Mouse (Mus musculus) liver, embryonic 14.5 days (tissue): ENCODE results near the gene Fam163a. TPM values are rescaled to one million over a fixed set of nuclear protein-coding genes. Genes with fewer than 3 reads are reported as not detected.

ENCODE experiments used
- ATAC-seq: fragments of 200-750 bp; cut with Nextera tagmentation; 2 replicates; pipeline ENCODE4 v1.8.0; 2017; ENCODE audit warnings: moderate number of reproducible peaks, mild to moderate bottlenecking, moderate library complexity; ENCODE audit not compliant: insufficient read depth
- DNase-seq, 3 experiments: peaks; one replicate each; pipeline ENCODE4 v3.0.0-alpha.2; 2012 to 2013; ENCODE audit warnings: low read depth in 3 of 3, low spot score in 3 of 3
- H3K27ac ChIP-seq: fragments of 300-500 bp; sonication (generic); 2 replicates; pipeline ENCODE4 v1.5.1; 2014; ENCODE audit warnings: moderate library complexity, mild to moderate bottlenecking, control low read depth, inconsistent platforms
- H3K27me3 ChIP-seq: fragments of 300-500 bp; sonication (generic); 2 replicates; pipeline ENCODE4 v1.6.1; 2014; ENCODE audit warnings: mild to moderate bottlenecking, low read length, moderate library complexity; ENCODE audit not compliant: control insufficient read depth, insufficient read depth
- H3K36me3 ChIP-seq: fragments of 300-500 bp; sonication (generic); replicated peaks from 2 replicates; pipeline ENCODE4 v1.6.1; 2014; ENCODE audit warnings: low read depth; ENCODE audit not compliant: control insufficient read depth, insufficient read depth
- H3K4me1 ChIP-seq, 2 experiments: fragments of 200-500 bp in 1 of 2; fragments of 300-500 bp in 1 of 2; sonication (generic) in 1 of 2; replicated peaks; 2 replicates each; pipeline ENCODE4 v1.6.1; 2012 to 2014; ENCODE audit warnings: antibody characterized with exemption in 1 of 2, inconsistent platforms in 1 of 2, low read length in 1 of 2; ENCODE audit not compliant: control insufficient read depth in 2 of 2, insufficient read depth in 2 of 2
- H3K4me2 ChIP-seq: fragments of 300-500 bp; sonication (generic); 2 replicates; pipeline ENCODE4 v1.6.1; 2014; ENCODE audit warnings: low read depth, mild to moderate bottlenecking, control low read depth, moderate library complexity
- H3K4me3 ChIP-seq, 2 experiments: fragments of 200-500 bp in 1 of 2; fragments of 300-500 bp in 1 of 2; sonication (generic) in 1 of 2; 2 replicates each; pipeline ENCODE4 v1.5.1; 2012 to 2014; ENCODE audit warnings: low read depth in 2 of 2, low read length in 2 of 2, mild to moderate bottlenecking in 2 of 2, control low read depth in 1 of 2, inconsistent platforms in 1 of 2, moderate library complexity in 1 of 2; ENCODE audit not compliant: insufficient read depth in 1 of 2
- H3K9ac ChIP-seq: fragments of 300-500 bp; sonication (generic); replicated peaks from 2 replicates; pipeline ENCODE4 v1.6.1; 2014; ENCODE audit warnings: mild to moderate bottlenecking, control low read depth, moderate library complexity
- H3K9me3 ChIP-seq: fragments of 300-500 bp; sonication (generic); 2 replicates; pipeline ENCODE4 v1.6.1; 2016; ENCODE audit warnings: low read length, mixed read lengths; ENCODE audit not compliant: control insufficient read depth
- CTCF ChIP-seq: IDR thresholded peaks from 2 replicates; pipeline ENCODE4 v1.5.1; 2016; ENCODE audit warnings: antibody characterized with exemption, low read depth, control low read depth
- EP300 ChIP-seq: IDR thresholded peaks from 2 replicates; pipeline ENCODE4 v1.6.1; 2016; ENCODE audit warnings: antibody characterized with exemption, low read depth
- WGBS: fragments of 180-500 bp; shearing (Covaris S2); extraction: QIAGEN DNeasy Blood & Tissue Kit; methylation state at CpG from one replicate; pipeline ENCODE4 v1.1.7; 2014; ENCODE audit not compliant: insufficient replicate concordance; 5-methylcytosine and 5-hydroxymethylcytosine counted together
- polyA plus RNA-seq, 2 experiments: library from polyadenylated mRNA; depleted of rRNA in 1 of 2; stranded (reverse) in 1 of 2; unstranded in 1 of 2; fragments of >200 nt; fragmentation: Nextera tagmentation in 1 of 2; extraction: Ambion mirVana in 1 of 2; gene quantifications; 2 replicates each; pipeline versions ENCODE4 v1.2.1 to v1.2.3; 2012 to 2014

Fam163a gene
- polyA plus RNA-seq, 2 experiments, result 0.01 TPM; not detected in 1

DNA sequence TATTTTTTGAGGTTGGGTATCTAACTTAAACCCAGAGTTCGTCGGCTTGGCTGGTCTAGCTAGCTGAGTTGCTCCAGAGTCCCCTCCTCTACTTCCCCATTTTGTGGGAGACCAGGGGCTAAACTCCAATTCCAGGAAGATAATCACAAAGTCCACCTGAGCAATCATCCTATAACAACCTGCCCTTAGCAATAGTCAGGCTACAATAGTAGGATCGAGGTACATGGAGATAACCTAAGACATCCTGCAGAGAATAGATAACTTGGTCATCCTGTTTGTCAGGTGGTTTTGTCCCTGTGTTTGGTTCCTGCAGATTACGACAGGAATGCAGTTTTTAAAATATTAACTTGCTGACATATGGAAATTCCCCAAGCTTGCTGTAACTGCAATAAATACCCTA, 113.0 kb downstream of the Fam163a start:
- ATAC-seq (peak; percentile 50; the same call in 1 of the 2 replicates), DNase-seq (peak in 2 of 3 experiments; percentile 17 to 28)
- 13% methylated on average over 4 of the region's 4 CpGs for WGBS
- Histone ChIP-seq H3K36me3 (no peaks in the 10 kb centered on the region), H3K9ac (no peak overlapping the region), H3K27me3 (no peaks in the 10 kb centered on the region), H3K4me2 (no peak overlapping the region), H3K27ac (no peak overlapping the region), H3K4me1 (peaks cover 0 to 8% of the 10 kb centered on the region in 2 experiments; a peak in 1 of 4 replicates), H3K4me3 (no peak overlapping the region), H3K9me3 (no peaks in the 10 kb centered on the region)
- peak; percentile 67 for TF ChIP-seq EP300
- no peak for TF ChIP-seq CTCF

DNA sequence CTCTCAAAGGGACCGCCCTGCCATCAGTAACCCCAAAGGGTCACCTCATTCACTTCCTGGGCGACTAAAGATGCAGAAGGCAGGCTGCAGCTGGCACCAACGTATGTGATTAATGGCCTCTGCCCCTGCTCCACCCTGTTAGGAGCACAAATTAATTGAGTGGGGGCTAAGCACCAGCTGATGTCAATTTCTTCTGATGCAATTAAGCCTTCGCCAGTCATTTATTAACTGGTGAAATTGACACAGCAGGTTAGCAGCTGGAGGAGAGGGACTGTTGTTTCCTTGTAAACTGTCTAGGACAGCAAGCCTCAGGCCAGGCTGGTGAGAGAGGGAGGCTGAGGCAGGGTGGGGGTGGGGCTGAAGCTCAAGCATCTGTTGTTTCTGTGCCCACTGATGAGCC, 114.8 kb downstream of the Fam163a start:
- Histone ChIP-seq H3K4me1 (peaks cover 0 to 8% of the 10 kb centered on the region in 2 experiments; a peak in 1 of 4 replicates), H3K9me3 (no peaks in the 10 kb centered on the region), H3K4me2 (no peak overlapping the region), H3K9ac (no peak overlapping the region), H3K27me3 (no peaks in the 10 kb centered on the region), H3K27ac (no peak overlapping the region), H3K4me3 (no peak overlapping the region), H3K36me3 (no peaks in the 10 kb centered on the region)
- TF ChIP-seq EP300, result no peak
- TF ChIP-seq CTCF, result no peak
- 64% methylated on average over 4 of the region's 4 CpGs for WGBS
- DNase-seq, result no peak
- ATAC-seq, result no peak

DNA sequence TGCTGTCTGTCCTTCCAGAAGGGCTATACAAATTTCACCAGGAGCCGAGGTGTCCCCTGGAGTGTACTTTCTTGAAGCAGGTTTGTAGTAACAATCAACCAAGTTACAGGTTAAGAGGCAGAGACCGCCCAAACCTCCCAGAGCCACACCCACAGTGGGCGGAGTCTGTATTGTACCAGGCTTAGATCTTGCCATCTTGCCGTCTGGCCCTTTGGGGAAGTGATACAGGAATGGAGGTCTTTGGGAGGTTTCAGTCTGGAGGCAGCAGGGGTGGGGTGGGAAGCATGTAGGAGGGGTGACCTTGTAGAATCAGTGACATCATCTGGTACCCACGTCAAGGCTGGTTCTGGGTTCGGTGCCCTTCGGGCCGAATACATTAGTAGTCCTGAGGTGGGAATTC, 115.3 kb downstream of the Fam163a start:
- Histone ChIP-seq H3K9ac (no peak overlapping the region), H3K4me3 (no peak overlapping the region), H3K4me2 (no peak overlapping the region), H3K36me3 (no peaks in the 10 kb centered on the region), H3K4me1 (peaks cover 0 to 8% of the 10 kb centered on the region in 2 experiments; a peak in 1 of 4 replicates), H3K27ac (no peak overlapping the region), H3K9me3 (no peaks in the 10 kb centered on the region), H3K27me3 (no peaks in the 10 kb centered on the region)
- 60% methylated on average over 8 of the region's 8 CpGs for WGBS
- TF ChIP-seq EP300, result no peak
- TF ChIP-seq CTCF, result no peak
- peak in 2 of 3 experiments; percentile 30 to 39 for DNase-seq
- ATAC-seq, result no peak

DNA sequence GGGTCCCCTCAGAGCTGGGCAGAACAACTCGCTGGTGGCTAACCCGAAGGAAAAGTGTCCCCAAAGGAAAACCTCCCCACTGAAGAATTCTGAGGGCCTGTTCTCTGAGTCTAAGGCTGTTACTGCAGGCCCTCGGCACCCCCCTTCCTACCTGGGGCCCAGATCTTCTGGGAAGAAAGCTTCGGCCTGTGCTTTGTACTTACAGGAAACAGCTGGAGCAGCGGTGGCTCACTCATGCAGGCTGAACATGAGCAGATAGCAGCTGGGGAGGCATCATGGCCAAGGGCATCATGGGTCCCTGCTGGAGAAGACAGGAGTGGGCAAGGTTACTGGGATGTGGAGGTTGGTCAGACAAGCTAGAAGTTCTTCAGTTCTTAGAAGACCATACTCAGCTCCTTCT, 117.2 kb downstream of the Fam163a start:
- Histone ChIP-seq H3K27me3 (no peaks in the 10 kb centered on the region), H3K9me3 (no peaks in the 10 kb centered on the region), H3K4me1 (peaks cover 0 to 8% of the 10 kb centered on the region in 2 experiments; a peak in 1 of 4 replicates), H3K4me2 (no peak overlapping the region), H3K36me3 (no peaks in the 10 kb centered on the region), H3K4me3 (no peak overlapping the region), H3K27ac (no peak overlapping the region), H3K9ac (no peak overlapping the region)
- no peak for TF ChIP-seq CTCF
- no peak for TF ChIP-seq EP300
- WGBS, result 23% methylated on average over 5 of the region's 5 CpGs
- DNase-seq (no peak), ATAC-seq (no peak)

DNA sequence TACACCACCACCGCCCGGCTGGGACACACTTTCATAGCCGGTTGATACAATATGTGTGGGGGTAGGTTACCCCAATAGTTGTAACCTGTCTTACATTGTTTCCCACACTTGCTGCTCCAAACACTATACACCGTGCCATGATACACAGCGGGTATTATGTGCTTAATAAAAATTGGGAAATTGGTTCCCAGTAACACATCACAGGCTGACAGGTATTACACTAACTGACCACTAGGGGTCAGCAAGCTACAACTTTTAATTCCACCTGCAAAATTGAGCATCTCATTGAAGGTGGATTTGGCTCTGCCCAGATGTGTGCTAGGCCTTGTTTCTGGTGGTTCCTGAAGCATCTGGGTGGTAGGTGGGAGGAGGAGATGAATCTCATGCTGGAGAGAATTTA, 119.1 kb downstream of the Fam163a start:
- H3K36me3 ChIP-seq, result no peaks in the 10 kb centered on the region
- TF ChIP-seq EP300 (no peak), CTCF (peak; percentile 85)
- H3K4me2 ChIP-seq, result no peak overlapping the region
- H3K4me1 ChIP-seq, result peaks cover 0 to 2% of the 10 kb centered on the region in 2 experiments; a peak in 1 of 4 replicates
- H3K27me3 ChIP-seq, result no peaks in the 10 kb centered on the region
- ATAC-seq (0 out of 2 replicates have a peak, but pooled peaks have one; percentile 15), DNase-seq (peak; percentile 28 to 44 (median 37))
- H3K9me3 ChIP-seq, result no peaks in the 10 kb centered on the region
- no peak overlapping the region for H3K27ac ChIP-seq
- no peak overlapping the region for H3K4me3 ChIP-seq
- no peak overlapping the region for H3K9ac ChIP-seq
- WGBS, result 55% methylated on average over 5 of the region's 5 CpGs
